9 mouse cellular contexts compared by ENCODE assay signal in the genomic region with DNA sequence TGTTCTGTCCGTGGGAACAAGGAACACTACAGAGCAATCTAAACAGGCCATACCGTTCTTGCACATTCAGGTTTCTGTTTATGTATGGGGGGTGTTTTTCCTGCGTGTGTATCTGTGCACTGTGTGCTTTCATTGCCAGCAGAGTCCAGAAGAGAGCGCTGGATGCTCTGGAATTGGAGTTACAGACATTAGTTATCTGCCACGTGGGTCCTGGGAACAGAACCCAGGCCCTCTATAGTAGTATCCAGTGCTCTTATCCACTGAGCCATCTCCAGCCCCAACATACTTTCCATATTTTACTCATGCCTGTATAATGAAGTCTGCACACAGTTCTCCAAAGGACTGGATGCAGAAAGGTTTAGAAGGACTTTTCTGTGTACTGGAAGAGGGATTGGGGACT. TPM values are rescaled to one million over a fixed set of nuclear protein-coding genes. Genes with fewer than 3 reads are reported as not detected.
DNase-seq lines count a peak whose midpoint lies in the region; ATAC-seq and TF ChIP-seq lines count a peak whose summit lies in the region.
"Had no signal": no experiment of that assay in that cellular context is flagged by ENCODE, and none has a peak within 500 bp of the region (broad histone marks: within the 10 kb centered on the region; RNA-seq: fewer than 3 reads in every experiment).

No protein-coding gene starts in this region.

- H3K4me2 ChIP-seq in heart, embryonic 12.5 days = peak overlapping the region; percentile 74
- H3K4me2 ChIP-seq in forebrain, embryonic 14.5 days (ENCODE audit: low read length) = peak overlapping the region; percentile 77
- H3K4me2 ChIP-seq in liver, embryonic 16.5 days (ENCODE audit: low read depth, low read length) = peak overlapping the region; percentile 96

- peaks cover 4% of the 10 kb centered on the region; the same call in 1 of the 2 replicates for H3K9me3 ChIP-seq in heart, embryonic 12.5 days (replicated peaks)
- H3K9me3 ChIP-seq in E14TG2a.4 (ENCODE audit: low read length) = peaks cover 3% of the 10 kb centered on the region; the same call in 1 of the 2 replicates
- H3K9me3 ChIP-seq in forebrain, embryonic 14.5 days (replicated peaks; ENCODE audit: control insufficient read depth, low read length) = no peaks in the 10 kb centered on the region
- no peaks in the 10 kb centered on the region for H3K9me3 ChIP-seq in liver, embryonic 16.5 days (replicated peaks; ENCODE audit: control insufficient read depth, low read length)

- TF ChIP-seq CTCF in E14TG2a.4 (conservative IDR thresholded peaks at IDR 0.05; ENCODE audit: low read length) = no peak

- peak overlapping the region; percentile 7 for H3K27ac ChIP-seq in heart, embryonic 12.5 days (ENCODE audit: poor library complexity, severe bottlenecking)
- peak overlapping the region; percentile 69 for H3K27ac ChIP-seq in forebrain, embryonic 14.5 days (ENCODE audit: low read depth, low read length)
- H3K27ac ChIP-seq in liver, embryonic 16.5 days (ENCODE audit: low read length) = 0 out of 2 replicates have a peak overlapping the region, but pooled peaks have one; percentile 29

- no peak for DNase-seq in heart, postnatal 14 days
- no peak for DNase-seq in forebrain, embryonic 14.5 days (ENCODE audit: low spot score)
- no peak for DNase-seq in adrenal gland, adult 18-20 months (ENCODE audit: low spot score in 2 of 2)
- DNase-seq in ovary, postnatal 14 days (ENCODE audit: low spot score) = no peak
- DNase-seq in layer of hippocampus, adult 18-20 months (ENCODE audit: low spot score in 2 of 2) = no peak

- peaks cover 51% of the 10 kb centered on the region for H3K4me1 ChIP-seq in heart, embryonic 12.5 days (replicated peaks)
- H3K4me1 ChIP-seq in E14TG2a.4 (replicated peaks; ENCODE audit: low read depth, low read length) = peaks cover 51% of the 10 kb centered on the region
- peaks cover 9% of the 10 kb centered on the region for H3K4me1 ChIP-seq in forebrain, embryonic 14.5 days (ENCODE audit: control insufficient read depth, insufficient read depth, low read length)
- peaks cover 8% of the 10 kb centered on the region for H3K4me1 ChIP-seq in liver, embryonic 16.5 days (ENCODE audit: control insufficient read depth, low read depth, low read length)

- H3K9ac ChIP-seq in heart, embryonic 12.5 days = peak overlapping the region; percentile 82
- H3K9ac ChIP-seq in forebrain, embryonic 14.5 days (ENCODE audit: low read length) = peak overlapping the region; percentile 80
- H3K9ac ChIP-seq in liver, embryonic 16.5 days (ENCODE audit: low read depth, low read length) = peak overlapping the region; percentile 71

- H3K4me3 ChIP-seq in heart, embryonic 12.5 days = peak overlapping the region; percentile 80
- peak overlapping the region; percentile 97 for H3K4me3 ChIP-seq in E14TG2a.4 (replicated peaks; ENCODE audit: low read length)
- peak overlapping the region; percentile 80 for H3K4me3 ChIP-seq in forebrain, embryonic 14.5 days (ENCODE audit: low read depth, low read length)
- H3K4me3 ChIP-seq in liver, embryonic 16.5 days (ENCODE audit: low read depth, low read length) = peak overlapping the region; percentile 75

- ATAC-seq in heart, embryonic 12.5 days (ENCODE audit: insufficient number of reproducible peaks, low FRiP score) = no peak
- ATAC-seq in forebrain, embryonic 14.5 days = peak; percentile 32; the same call in 1 of the 2 replicates
- no peak for ATAC-seq in liver, embryonic 16.5 days (ENCODE audit: low read depth)

- WGBS in heart, embryonic 12.5 days = 1% methylated on average over 5 of the region's 5 CpGs
- WGBS in forebrain, embryonic 14.5 days = 2% methylated on average over 5 of the region's 5 CpGs
- 2% methylated on average over 5 of the region's 5 CpGs for WGBS in liver, embryonic 16.5 days (ENCODE audit: insufficient replicate concordance)

- intact Hi-C loops in heart, postnatal 14 days (cut with DNase I) = loop anchor here (5.0 kb wide), 2 partner anchors 64 to 99 kb away; a partner anchor contains a TSS

- no peaks in the 10 kb centered on the region for H3K36me3 ChIP-seq in heart, embryonic 12.5 days
- peaks cover 23% of the 10 kb centered on the region for H3K36me3 ChIP-seq in E14TG2a.4 (ENCODE audit: insufficient read depth, low read length)
- 0 out of 2 replicates have a peak, but pooled peaks cover 5% of the 10 kb centered on the region for H3K36me3 ChIP-seq in forebrain, embryonic 14.5 days (ENCODE audit: control insufficient read depth, insufficient read depth, low read length)
- no peaks in the 10 kb centered on the region for H3K36me3 ChIP-seq in liver, embryonic 16.5 days (ENCODE audit: control insufficient read depth, insufficient read depth)

- H3K27me3 ChIP-seq in heart, embryonic 12.5 days (replicated peaks) = no peaks in the 10 kb centered on the region
- peaks cover 2% of the 10 kb centered on the region; the same call in 1 of the 2 replicates for H3K27me3 ChIP-seq in E14TG2a.4 (ENCODE audit: insufficient read depth, low read length)
- H3K27me3 ChIP-seq in forebrain, embryonic 14.5 days (replicated peaks; ENCODE audit: control insufficient read depth, insufficient read depth, low read length) = no peaks in the 10 kb centered on the region
- no peaks in the 10 kb centered on the region for H3K27me3 ChIP-seq in liver, embryonic 16.5 days (ENCODE audit: control insufficient read depth, insufficient read depth, low read depth, low read length)

RNA-seq across cellular contexts. Expression of a gene that starts 0.6 kb away (rescaled TPM):
- 83.3 and 85.8 TPM in 2 replicates for polyA plus RNA-seq in heart, embryonic 12.5 days (2016; fragmentation: Nextera tagmentation; extraction: Ambion mirVana)
- total RNA-seq in heart, postnatal 14 days (2021) = 10 to 100 TPM; 12.6 to 14.4 TPM
- polyA plus RNA-seq in forebrain, embryonic 14.5 days (2014; fragmentation: Nextera tagmentation; extraction: Ambion mirVana) = 188 and 204 TPM in 2 replicates
- polyA plus RNA-seq in liver, embryonic 16.5 days (2015; fragmentation: Nextera tagmentation; extraction: Ambion mirVana) = 9.0 TPM in 2 replicates
- total RNA-seq in adrenal gland, adult 18-20 months (2021) = 10 to 100 TPM; 32.5 to 33.0 TPM
- total RNA-seq in layer of hippocampus, adult 18-20 months (2021) = 10 to 100 TPM; 69.8 to 85.4 TPM

RNA-seq across cellular contexts. Expression of a gene that starts 18.3 kb away (rescaled TPM):
- 506 and 568 TPM in 2 replicates for polyA plus RNA-seq in heart, embryonic 12.5 days (2016; fragmentation: Nextera tagmentation; extraction: Ambion mirVana)
- 10 to 100 TPM; 51.1 to 53.5 TPM for total RNA-seq in heart, postnatal 14 days (2021)
- 520 and 536 TPM in 2 replicates for polyA plus RNA-seq in forebrain, embryonic 14.5 days (2014; fragmentation: Nextera tagmentation; extraction: Ambion mirVana)
- 89.0 and 109 TPM in 2 replicates for polyA plus RNA-seq in liver, embryonic 16.5 days (2015; fragmentation: Nextera tagmentation; extraction: Ambion mirVana)
- 100 to 1,000 TPM; 209 to 228 TPM for total RNA-seq in adrenal gland, adult 18-20 months (2021)
- 10 to 100 TPM; 82.6 to 83.8 TPM for total RNA-seq in layer of hippocampus, adult 18-20 months (2021)

RNA-seq across cellular contexts. Expression of a gene that starts 46.3 kb away (rescaled TPM):
- polyA plus RNA-seq in heart, embryonic 12.5 days (2016; fragmentation: Nextera tagmentation; extraction: Ambion mirVana) = 1.5 and 2.1 TPM in 2 replicates
- total RNA-seq in heart, postnatal 14 days (2021) = under 1 TPM; 0.71 to 0.91 TPM
- polyA plus RNA-seq in forebrain, embryonic 14.5 days (2014; fragmentation: Nextera tagmentation; extraction: Ambion mirVana) = 1.1 and 1.4 TPM in 2 replicates
- 0.02 and 0.05 TPM in 2 replicates for polyA plus RNA-seq in liver, embryonic 16.5 days (2015; fragmentation: Nextera tagmentation; extraction: Ambion mirVana)
- total RNA-seq in adrenal gland, adult 18-20 months (2021) = 1 to 10 TPM; 1.0 to 1.4 TPM
- total RNA-seq in layer of hippocampus, adult 18-20 months (2021) = 1 to 10 TPM; 1.1 to 1.2 TPM
- polyA plus RNA-seq: CD4-positive, CD25-positive, alpha-beta regulatory T cell, adult 4 months had no signal

RNA-seq across cellular contexts. Expression of a gene that starts 54.4 kb away (rescaled TPM):
- polyA plus RNA-seq in heart, embryonic 12.5 days (2016; fragmentation: Nextera tagmentation; extraction: Ambion mirVana) = 626 and 648 TPM in 2 replicates
- total RNA-seq in heart, postnatal 14 days (2021) = 100 to 1,000 TPM; 569 to 662 TPM
- polyA plus RNA-seq in forebrain, embryonic 14.5 days (2014; fragmentation: Nextera tagmentation; extraction: Ambion mirVana) = 0.60 and 1.4 TPM in 2 replicates
- polyA plus RNA-seq in liver, embryonic 16.5 days (2015; fragmentation: Nextera tagmentation; extraction: Ambion mirVana) = 0.64 and 1.3 TPM in 2 replicates
- 10 to 100 TPM; 18.5 to 30.4 TPM for total RNA-seq in adrenal gland, adult 18-20 months (2021)
- 1 to 10 TPM; 2.0 to 2.6 TPM for total RNA-seq in layer of hippocampus, adult 18-20 months (2021)
- polyA plus RNA-seq: CD4-positive, CD25-positive, alpha-beta regulatory T cell, adult 4 months had no signal

Comparison
In these comparisons a context has a peak if more than half of its experiments do, and no peak if none do; other contexts are left out.
1. H3K27ac ChIP-seq: peak in every context shown above with its lines; median percentile 69 in forebrain, embryonic 14.5 days; 29 in liver, embryonic 16.5 days; 7 in heart, embryonic 12.5 days.